Mouse (Mus musculus) kidney, embryonic 15.5 days (tissue): ENCODE measurements around the gene Hsd17b12. TPM values are rescaled to one million over a fixed set of nuclear protein-coding genes. Genes with fewer than 3 reads are reported as not detected.

Source experiments
- ATAC-seq: fragments of 200-750 bp; cut with Nextera tagmentation; replicated peaks from 2 replicates; pipeline ENCODE4 v1.8.0; 2017; ENCODE audit warnings: moderate TSS enrichment; ENCODE audit not compliant: low FRiP score
- H3K27ac ChIP-seq: fragments of 300-500 bp; sonication (generic); 2 replicates; pipeline ENCODE4 v1.5.1; 2015; ENCODE audit warnings: mild to moderate bottlenecking, inconsistent platforms
- H3K27me3 ChIP-seq: fragments of 300-500 bp; sonication (generic); 2 replicates; pipeline ENCODE4 v1.6.1; 2015; ENCODE audit warnings: inconsistent platforms
- H3K36me3 ChIP-seq: fragments of 300-500 bp; sonication (generic); 2 replicates; pipeline ENCODE4 v1.6.1; 2015; ENCODE audit warnings: inconsistent platforms
- H3K4me1 ChIP-seq: fragments of 300-500 bp; sonication (generic); 2 replicates; pipeline ENCODE4 v1.6.1; 2015; ENCODE audit warnings: inconsistent platforms
- H3K4me2 ChIP-seq: fragments of 300-500 bp; sonication (generic); 2 replicates; pipeline ENCODE4 v1.6.1; 2015; ENCODE audit warnings: moderate library complexity, mild to moderate bottlenecking, inconsistent platforms
- H3K4me3 ChIP-seq: fragments of 300-500 bp; sonication (generic); replicated peaks from 2 replicates; pipeline ENCODE4 v1.5.1; 2015; ENCODE audit warnings: mild to moderate bottlenecking, inconsistent platforms
- H3K9ac ChIP-seq: fragments of 300-500 bp; sonication (generic); 2 replicates; pipeline ENCODE4 v1.6.1; 2015; ENCODE audit warnings: mild to moderate bottlenecking, inconsistent platforms
- H3K9me3 ChIP-seq: fragments of 300-500 bp; sonication (generic); replicated peaks from 2 replicates; pipeline ENCODE4 v1.6.1; 2016; ENCODE audit warnings: inconsistent platforms
- WGBS: fragments of 180-500 bp; shearing (Covaris S2); methylation state at CpG from one replicate; pipeline ENCODE4 v1.1.7; 2015; ENCODE audit warnings: mixed read lengths; 5-methylcytosine and 5-hydroxymethylcytosine counted together
- polyA plus RNA-seq: library from polyadenylated mRNA; unstranded; fragments of >200 nt; fragmentation: Nextera tagmentation; extraction: Ambion mirVana; gene quantifications from 2 replicates; pipeline ENCODE4 v1.2.1, GENCODE M21; 2015

The Hsd17b12 gene
- polyA plus RNA-seq, 1 experiment from 2014 or later = 130 TPM

GRCm38 (mm10) chr2:94066120-94066519, 91.6 kb downstream of the Hsd17b12 start:
- no peaks in the 10 kb centered on the region for H3K36me3 ChIP-seq
- no peak overlapping the region for H3K4me2 ChIP-seq
- ATAC-seq = no peak
- H3K4me3 ChIP-seq = no peak overlapping the region
- no peaks in the 10 kb centered on the region for H3K27me3 ChIP-seq
- H3K9ac ChIP-seq = no peak overlapping the region
- no peak overlapping the region for H3K27ac ChIP-seq
- H3K9me3 ChIP-seq = no peaks in the 10 kb centered on the region
- H3K4me1 ChIP-seq = no peaks in the 10 kb centered on the region; the same call in 1 of the 2 replicates
- WGBS = 81% methylated on average over 7 of the region's 7 CpGs

- Histone ChIP-seq H3K27ac (no peak overlapping the region), H3K9me3 (no peaks in the 10 kb centered on the region), H3K4me2 (no peak overlapping the region), H3K9ac (no peak overlapping the region), H3K4me1 (no peaks in the 10 kb centered on the region; the same call in 1 of the 2 replicates), H3K27me3 (no peaks in the 10 kb centered on the region), H3K4me3 (no peak overlapping the region), H3K36me3 (no peaks in the 10 kb centered on the region)
- WGBS = 88% methylated on average over 4 of the region's 4 CpGs
- no peak for ATAC-seq
Observed at GRCm38 (mm10) chr2:94062791-94063190, 95.0 kb downstream of the Hsd17b12 start.

- Histone ChIP-seq H3K9me3 (no peaks in the 10 kb centered on the region), H3K27me3 (no peaks in the 10 kb centered on the region)
Observed at GRCm38 (mm10) chr2:94059459-94059858, 98.3 kb downstream of the Hsd17b12 start.

GRCm38 (mm10) chr2:94054813-94055212, 103.0 kb downstream of the Hsd17b12 start:
- Histone ChIP-seq H3K36me3 (peaks cover 7% of the 10 kb centered on the region; the same call in 1 of the 2 replicates), H3K4me3 (no peak overlapping the region), H3K4me2 (no peak overlapping the region), H3K9me3 (no peaks in the 10 kb centered on the region), H3K9ac (no peak overlapping the region), H3K27me3 (no peaks in the 10 kb centered on the region), H3K4me1 (no peaks in the 10 kb centered on the region), H3K27ac (no peak overlapping the region)
- no peak for ATAC-seq

More at GRCm38 (mm10) chr2:94059459-94059858, 98.3 kb downstream of the Hsd17b12 start:
- 83% methylated on average over 5 of the region's 5 CpGs for WGBS
- Histone ChIP-seq H3K36me3 (no peaks in the 10 kb centered on the region), H3K4me3 (no peak overlapping the region), H3K4me2 (no peak overlapping the region), H3K4me1 (no peaks in the 10 kb centered on the region), H3K27ac (no peak overlapping the region), H3K9ac (no peak overlapping the region)
- ATAC-seq = no peak

- H3K36me3 ChIP-seq = peaks cover 7% of the 10 kb centered on the region; the same call in 1 of the 2 replicates
- no peaks in the 10 kb centered on the region for H3K9me3 ChIP-seq
- no peak overlapping the region for H3K27ac ChIP-seq
- H3K27me3 ChIP-seq = no peaks in the 10 kb centered on the region
- no peaks in the 10 kb centered on the region for H3K4me1 ChIP-seq
- ATAC-seq = no peak
- WGBS = 92% methylated on average over 5 of the region's 5 CpGs
- no peak overlapping the region for H3K9ac ChIP-seq
- H3K4me3 ChIP-seq = no peak overlapping the region
- H3K4me2 ChIP-seq = no peak overlapping the region
Observed at GRCm38 (mm10) chr2:94051952-94052351, 105.8 kb downstream of the Hsd17b12 start.

- Histone ChIP-seq H3K4me1 (no peaks in the 10 kb centered on the region), H3K27me3 (no peaks in the 10 kb centered on the region), H3K36me3 (peaks cover 7% of the 10 kb centered on the region; the same call in 1 of the 2 replicates), H3K9me3 (no peaks in the 10 kb centered on the region), H3K9ac (no peak overlapping the region), H3K27ac (no peak overlapping the region), H3K4me2 (no peak overlapping the region), H3K4me3 (no peak overlapping the region)
- ATAC-seq = no peak
- WGBS = 98% methylated on average over 3 of the region's 3 CpGs
Observed at GRCm38 (mm10) chr2:94050901-94051300, 106.9 kb downstream of the Hsd17b12 start.

- ATAC-seq = no peak
- Histone ChIP-seq H3K4me3 (no peak overlapping the region), H3K27ac (no peak overlapping the region), H3K4me1 (no peaks in the 10 kb centered on the region), H3K4me2 (no peak overlapping the region), H3K9me3 (no peaks in the 10 kb centered on the region), H3K36me3 (peaks cover 7% of the 10 kb centered on the region; the same call in 1 of the 2 replicates), H3K27me3 (no peaks in the 10 kb centered on the region), H3K9ac (no peak overlapping the region)
- WGBS = 86% methylated on average over 5 of the region's 5 CpGs
Observed at GRCm38 (mm10) chr2:94049471-94050176, 108.1 kb downstream of the Hsd17b12 start.

- no peak for ATAC-seq
- Histone ChIP-seq H3K4me1 (no peaks in the 10 kb centered on the region), H3K4me3 (no peak overlapping the region), H3K36me3 (peaks cover 7% of the 10 kb centered on the region; the same call in 1 of the 2 replicates), H3K9ac (no peak overlapping the region), H3K9me3 (no peaks in the 10 kb centered on the region), H3K27me3 (no peaks in the 10 kb centered on the region), H3K4me2 (no peak overlapping the region), H3K27ac (no peak overlapping the region)
- WGBS = 78% methylated on average over 5 of the region's 5 CpGs
Observed at GRCm38 (mm10) chr2:94048733-94049470, 108.9 kb downstream of the Hsd17b12 start.

- ATAC-seq = no peak
- H3K4me2 ChIP-seq = no peak overlapping the region
- H3K4me1 ChIP-seq = no peaks in the 10 kb centered on the region
- H3K4me3 ChIP-seq = no peak overlapping the region
- no peak overlapping the region for H3K9ac ChIP-seq
- peaks cover 7% of the 10 kb centered on the region; the same call in 1 of the 2 replicates for H3K36me3 ChIP-seq
- H3K27ac ChIP-seq = no peak overlapping the region
- 80% methylated on average over 1 of the region's 1 CpGs for WGBS
- H3K27me3 ChIP-seq = no peaks in the 10 kb centered on the region
- no peaks in the 10 kb centered on the region for H3K9me3 ChIP-seq
Observed at GRCm38 (mm10) chr2:94048271-94048670, 109.5 kb downstream of the Hsd17b12 start.

- Histone ChIP-seq H3K27me3 (no peaks in the 10 kb centered on the region), H3K4me3 (no peak overlapping the region), H3K4me2 (no peak overlapping the region), H3K36me3 (peaks cover 10% of the 10 kb centered on the region; the same call in 1 of the 2 replicates), H3K9ac (no peak overlapping the region), H3K27ac (no peak overlapping the region), H3K4me1 (no peaks in the 10 kb centered on the region), H3K9me3 (no peaks in the 10 kb centered on the region)
- 60% methylated on average over 6 of the region's 6 CpGs for WGBS
- ATAC-seq = no peak
Observed at GRCm38 (mm10) chr2:94045411-94046090, 112.2 kb downstream of the Hsd17b12 start.

- Histone ChIP-seq H3K4me2 (no peak overlapping the region), H3K27ac (no peak overlapping the region), H3K4me3 (no peak overlapping the region), H3K4me1 (no peaks in the 10 kb centered on the region), H3K27me3 (no peaks in the 10 kb centered on the region), H3K9ac (no peak overlapping the region), H3K9me3 (no peaks in the 10 kb centered on the region), H3K36me3 (peaks cover 10% of the 10 kb centered on the region; the same call in 1 of the 2 replicates)
- ATAC-seq = no peak
- WGBS = 91% methylated on average over 2 of the region's 2 CpGs
Observed at GRCm38 (mm10) chr2:94044174-94044573, 113.6 kb downstream of the Hsd17b12 start.

GRCm38 (mm10) chr2:94043662-94044061, 114.1 kb downstream of the Hsd17b12 start:
- no peaks in the 10 kb centered on the region for H3K9me3 ChIP-seq
- 76% methylated on average over 5 of the region's 5 CpGs for WGBS

More at GRCm38 (mm10) chr2:94043662-94044061, 114.1 kb downstream of the Hsd17b12 start:
- H3K9ac ChIP-seq = no peak overlapping the region
- ATAC-seq = no peak
- no peaks in the 10 kb centered on the region for H3K27me3 ChIP-seq
- H3K36me3 ChIP-seq = peaks cover 10% of the 10 kb centered on the region; the same call in 1 of the 2 replicates
- no peak overlapping the region for H3K27ac ChIP-seq
- no peak overlapping the region for H3K4me2 ChIP-seq
- no peak overlapping the region for H3K4me3 ChIP-seq
- no peaks in the 10 kb centered on the region for H3K4me1 ChIP-seq
